Mouse (Mus musculus) neutrophil, adult 5-6 weeks (primary cell): ENCODE results near the gene Wdr91. TPM values are rescaled to one million over a fixed set of nuclear protein-coding genes. Genes with fewer than 3 reads are reported as not detected.

Experiments used
- ATAC-seq: fragments of 151-379, 151-347 bp; 2 replicates; pipeline ENCODE4 v1.8.0; 2017; ENCODE audit warnings: mild to moderate bottlenecking, moderate TSS enrichment; ENCODE audit not compliant: insufficient number of reproducible peaks, poor library complexity, low FRiP score, severe bottlenecking; ENCODE audit errors: extremely low read depth
- total RNA-seq: library from RNA; stranded (forward); fragments of 200-1000 nt; gene quantifications from 2 replicates; pipeline ENCODE4 v1.2.3, GENCODE M21; 2017

The Wdr91 gene
- total RNA-seq, 1 experiment from 2014 or later: 34.8 TPM

GRCm38 (mm10) chr6:34921941-34922340 lies 11.3 kb upstream of the Wdr91 start:
- peak; percentile 81 for ATAC-seq

- no peak for ATAC-seq
Observed at GRCm38 (mm10) chr6:34920631-34921030, 10.0 kb upstream of the Wdr91 start.

- ATAC-seq: no peak
Observed at GRCm38 (mm10) chr6:34919956-34920355, 9.3 kb upstream of the Wdr91 start, which contains the start of gene Stra8. Gene Stra8, plus strand, starts transcription at chr6:34920163.

GRCm38 (mm10) chr6:34919146-34919545 lies 8.5 kb upstream of the Wdr91 start:
- ATAC-seq: no peak

- ATAC-seq: no peak
Observed at GRCm38 (mm10) chr6:34914462-34914861, 3.8 kb upstream of the Wdr91 start.

GRCm38 (mm10) chr6:34913341-34914040 lies 2.8 kb upstream of the Wdr91 start:
- ATAC-seq: no peak

- ATAC-seq: no peak
Observed at GRCm38 (mm10) chr6:34909631-34910345, 888 bp downstream of the Wdr91 start.

- ATAC-seq: no peak
Observed at GRCm38 (mm10) chr6:34907696-34908260, 2.9 kb downstream of the Wdr91 start.

GRCm38 (mm10) chr6:34907121-34907614 lies 3.5 kb downstream of the Wdr91 start:
- ATAC-seq: no peak

GRCm38 (mm10) chr6:34906661-34907060 lies 4.0 kb downstream of the Wdr91 start:
- ATAC-seq: no peak

GRCm38 (mm10) chr6:34906125-34906524 lies 4.6 kb downstream of the Wdr91 start:
- no peak for ATAC-seq

GRCm38 (mm10) chr6:34904361-34904760 lies 6.3 kb downstream of the Wdr91 start:
- ATAC-seq: no peak

- ATAC-seq: no peak
Observed at GRCm38 (mm10) chr6:34903851-34904250, 6.8 kb downstream of the Wdr91 start.

- no peak for ATAC-seq
Observed at GRCm38 (mm10) chr6:34903441-34903840, 7.2 kb downstream of the Wdr91 start.

- no peak for ATAC-seq
Observed at GRCm38 (mm10) chr6:34902578-34902977, 8.1 kb downstream of the Wdr91 start.

- ATAC-seq: peak; percentile 68
Observed at GRCm38 (mm10) chr6:34901911-34902444, 8.7 kb downstream of the Wdr91 start.

- no peak for ATAC-seq
Observed at GRCm38 (mm10) chr6:34900990-34901389, 9.7 kb downstream of the Wdr91 start.

- ATAC-seq: no peak
Observed at GRCm38 (mm10) chr6:34899127-34899526, 11.5 kb downstream of the Wdr91 start.

GRCm38 (mm10) chr6:34896168-34896780 lies 14.4 kb downstream of the Wdr91 start:
- no peak for ATAC-seq
